Mouse (Mus musculus) cortical plate, adult 2 months (tissue): ENCODE results near the gene 2310039H08Rik. TPM values are rescaled to one million over a fixed set of nuclear protein-coding genes. Genes with fewer than 3 reads are reported as not detected.

Source experiments
- H3K27ac ChIP-seq: fragments of 200-500 bp; 2 replicates; pipeline ENCODE4 v1.5.1; 2012; ENCODE audit warnings: low read length, control low read depth, inconsistent platforms; ENCODE audit not compliant: insufficient read depth
- H3K4me1 ChIP-seq: fragments of 200-500 bp; 2 replicates; pipeline ENCODE4 v1.6.1; 2011; ENCODE audit warnings: low read length; ENCODE audit not compliant: control insufficient read depth, insufficient read depth
- H3K4me3 ChIP-seq: fragments of 200-500 bp; 2 replicates; pipeline ENCODE4 v1.5.1; 2011; ENCODE audit warnings: mild to moderate bottlenecking, low read length, control low read depth; ENCODE audit not compliant: insufficient read depth
- CTCF ChIP-seq: fragments of 200-500 bp; IDR thresholded peaks from 2 replicates; pipeline ENCODE4 v1.5.1; 2011; ENCODE audit warnings: mild to moderate bottlenecking, control low read depth, low read length; ENCODE audit not compliant: insufficient read depth; ENCODE audit errors: extremely low read depth
- POLR2A ChIP-seq: fragments of 200-500 bp; IDR thresholded peaks from 2 replicates; pipeline ENCODE4 v1.6.1; 2011; ENCODE audit warnings: mild to moderate bottlenecking, low read length, control low read depth; ENCODE audit not compliant: insufficient read depth; ENCODE audit errors: extremely low read depth
- polyA plus RNA-seq: library from polyadenylated mRNA; depleted of rRNA; stranded (reverse); fragments of >200 nt; gene quantifications from 2 replicates; pipeline ENCODE4 v1.2.3, GENCODE M21; 2012

The 2310039H08Rik gene
- polyA plus RNA-seq, 1 experiment = 18.6 TPM

DNA sequence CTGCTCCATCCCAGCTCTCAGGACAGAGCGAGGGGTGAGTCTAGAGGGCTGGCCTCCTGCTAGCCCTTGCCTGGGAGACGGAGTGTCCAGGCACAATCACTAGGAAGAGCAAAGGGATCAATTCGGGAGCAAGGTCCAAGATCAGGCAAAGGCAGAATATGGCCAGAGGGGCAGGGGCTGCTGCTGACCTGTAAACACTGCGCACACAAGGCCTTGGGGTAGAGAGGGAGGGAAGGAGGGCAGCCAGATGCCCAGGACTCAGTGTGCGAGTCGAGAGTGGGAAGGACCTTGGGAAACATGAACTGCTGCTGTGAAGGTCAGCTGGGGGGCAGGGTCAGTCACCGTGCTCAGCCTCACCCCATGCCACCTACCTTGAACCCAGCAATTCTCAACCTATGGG lies 37.1 kb upstream of the 2310039H08Rik start:
- TF ChIP-seq CTCF (no peak), POLR2A (no peak)
- Histone ChIP-seq H3K4me1 (no peaks in the 10 kb centered on the region), H3K4me3 (no peak overlapping the region), H3K27ac (no peak overlapping the region)

DNA sequence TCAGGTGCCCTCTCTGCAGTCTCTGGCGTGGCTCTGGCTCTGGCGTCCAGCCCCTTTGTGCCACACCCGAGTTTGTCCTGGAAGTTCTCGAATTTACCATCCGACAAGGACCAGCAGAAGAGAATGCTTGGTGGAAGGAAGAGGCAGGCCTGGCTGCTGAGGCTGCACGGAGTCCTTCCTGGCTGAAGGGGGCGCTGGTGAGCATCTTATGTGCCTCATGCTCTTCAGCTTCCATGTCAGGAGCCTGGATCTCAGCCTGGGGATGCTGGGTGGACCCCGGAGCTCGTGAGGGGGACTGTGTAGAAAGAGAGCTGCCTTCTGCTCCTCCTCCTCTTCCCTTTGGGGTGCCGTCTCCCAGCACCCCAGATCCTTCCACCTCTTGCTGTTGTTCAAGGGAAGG lies 36.3 kb upstream of the 2310039H08Rik start:
- Histone ChIP-seq H3K4me3 (no peak overlapping the region), H3K4me1 (no peaks in the 10 kb centered on the region), H3K27ac (no peak overlapping the region)
- TF ChIP-seq POLR2A (no peak), CTCF (peak; percentile 42)

- Histone ChIP-seq H3K4me3 (no peak overlapping the region), H3K4me1 (no peaks in the 10 kb centered on the region), H3K27ac (no peak overlapping the region)
- no peak for TF ChIP-seq POLR2A
- TF ChIP-seq CTCF = no peak
Observed at GRCm38 (mm10) chr17:46741305-46741704, 31.1 kb upstream of the 2310039H08Rik start.

DNA sequence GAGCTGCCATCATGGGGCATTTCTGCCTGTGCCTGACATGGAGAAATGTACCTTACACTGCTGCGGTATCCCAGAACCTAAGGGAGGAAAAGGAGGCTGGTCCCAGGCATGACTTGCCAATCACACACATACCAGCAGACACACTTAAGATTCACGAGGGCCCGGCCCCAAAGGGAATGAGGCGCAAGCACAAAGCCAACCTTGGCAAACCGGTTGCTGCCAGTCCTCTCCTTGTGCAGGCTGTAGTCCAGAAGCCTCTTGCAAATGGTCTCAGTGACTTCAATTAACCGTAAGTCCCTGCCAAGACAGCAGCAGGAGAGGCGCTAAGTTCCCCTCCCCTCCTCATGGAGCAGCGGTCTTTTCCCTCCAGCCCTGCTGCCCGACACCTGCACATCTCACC lies 29.4 kb upstream of the 2310039H08Rik start:
- TF ChIP-seq POLR2A (no peak), CTCF (no peak)
- no peak overlapping the region for H3K27ac ChIP-seq
- no peaks in the 10 kb centered on the region for H3K4me1 ChIP-seq
- H3K4me3 ChIP-seq = no peak overlapping the region

DNA sequence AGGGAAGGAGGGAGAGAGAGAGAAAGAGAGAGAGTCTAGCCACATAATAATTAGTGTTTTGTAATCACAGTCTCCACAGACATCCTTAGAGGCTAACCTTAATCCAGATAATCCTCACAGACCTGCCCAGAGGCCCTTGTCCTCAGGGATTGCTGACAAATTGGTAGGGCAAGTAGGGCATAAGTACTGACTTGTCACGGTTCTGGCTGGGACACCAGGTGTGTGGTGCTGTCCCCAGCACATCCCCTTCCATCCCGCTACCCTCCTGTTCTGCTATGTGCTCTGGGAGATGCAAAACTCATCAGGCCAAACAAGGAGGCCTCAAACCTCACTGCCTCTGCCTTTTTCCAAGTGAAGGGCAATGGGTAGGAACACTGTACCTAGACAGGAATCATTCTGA lies 26.9 kb upstream of the 2310039H08Rik start:
- Histone ChIP-seq H3K27ac (no peak overlapping the region), H3K4me1 (no peaks in the 10 kb centered on the region), H3K4me3 (no peak overlapping the region)
- no peak for TF ChIP-seq POLR2A
- no peak for TF ChIP-seq CTCF

DNA sequence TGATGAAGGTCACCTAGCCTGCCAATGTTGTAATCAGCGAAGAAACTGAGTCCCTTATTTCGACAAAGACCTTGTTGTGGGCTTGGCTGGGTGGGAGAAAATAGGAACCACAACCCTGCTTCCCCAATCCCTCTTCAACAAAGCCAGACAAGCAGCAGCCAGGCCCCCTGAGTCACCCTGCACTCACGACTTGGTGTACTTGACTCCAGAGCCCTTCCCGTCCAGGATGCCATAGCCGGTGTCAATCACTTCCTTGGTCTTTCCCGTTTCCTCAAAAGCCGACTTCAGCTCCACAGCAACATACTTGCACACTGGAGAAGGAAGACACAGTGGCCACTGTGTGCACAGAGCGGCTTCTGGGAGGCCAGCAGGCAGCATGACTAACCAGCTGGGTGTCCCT lies 25.2 kb upstream of the 2310039H08Rik start:
- TF ChIP-seq CTCF (no peak), POLR2A (no peak)
- no peak overlapping the region for H3K4me3 ChIP-seq
- H3K4me1 ChIP-seq = peaks cover 3% of the 10 kb centered on the region; the same call in 1 of the 2 replicates
- H3K27ac ChIP-seq = no peak overlapping the region

- Histone ChIP-seq H3K4me3 (no peak overlapping the region), H3K4me1 (peaks cover 3% of the 10 kb centered on the region; the same call in 1 of the 2 replicates), H3K27ac (no peak overlapping the region)
- TF ChIP-seq CTCF = no peak
- TF ChIP-seq POLR2A = no peak
Observed at GRCm38 (mm10) chr17:46747806-46748205, 24.6 kb upstream of the 2310039H08Rik start.

DNA sequence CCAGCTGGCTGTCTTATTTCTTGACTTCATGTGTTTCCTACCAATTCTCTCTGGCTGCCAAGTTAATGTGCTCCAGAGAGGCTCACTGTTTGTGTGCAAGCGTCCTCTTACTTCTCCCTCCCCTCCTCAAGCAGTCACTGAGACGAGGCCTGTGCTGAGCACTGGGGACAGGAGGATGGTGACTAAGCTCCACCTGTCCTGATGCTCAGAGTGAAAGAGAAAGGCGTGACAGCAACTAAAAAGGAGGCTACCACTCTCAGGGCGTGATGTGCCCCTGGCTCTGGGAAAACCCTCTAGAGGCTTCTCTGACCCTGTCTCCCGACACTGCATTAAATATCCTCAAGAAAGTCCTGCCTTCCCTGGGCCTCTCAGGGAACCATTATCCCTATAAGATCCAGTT lies 23.2 kb upstream of the 2310039H08Rik start:
- Histone ChIP-seq H3K4me1 (peaks cover 3% of the 10 kb centered on the region; the same call in 1 of the 2 replicates), H3K4me3 (no peak overlapping the region), H3K27ac (no peak overlapping the region)
- no peak for TF ChIP-seq CTCF
- TF ChIP-seq POLR2A = no peak

DNA sequence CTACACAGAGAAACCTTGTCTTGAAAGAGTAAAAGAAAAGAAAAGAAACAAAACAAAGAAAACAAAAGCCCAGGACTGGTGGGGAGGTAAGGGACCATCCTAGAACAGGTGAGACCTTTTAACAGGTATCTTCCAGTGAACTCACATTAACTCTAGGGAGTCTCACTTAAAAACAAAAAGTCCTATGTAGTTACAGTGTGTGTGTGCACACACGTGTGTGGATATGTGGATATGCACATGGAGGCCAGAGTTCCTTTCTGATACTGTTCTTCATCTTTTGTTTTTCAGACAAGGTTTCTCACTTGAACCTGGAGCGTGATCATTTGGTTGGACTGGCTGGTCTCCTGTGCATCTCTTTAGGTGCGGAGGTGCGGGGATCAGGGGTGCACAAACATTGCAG lies 21.9 kb upstream of the 2310039H08Rik start:
- Histone ChIP-seq H3K27ac (no peak overlapping the region), H3K4me1 (peaks cover 3% of the 10 kb centered on the region; the same call in 1 of the 2 replicates), H3K4me3 (peak overlapping the region; percentile 88; the same call in 1 of the 2 replicates)
- TF ChIP-seq POLR2A = no peak
- TF ChIP-seq CTCF = no peak

GRCm38 (mm10) chr17:46751056-46751793 lies 21.2 kb upstream of the 2310039H08Rik start:
- Histone ChIP-seq H3K27ac (no peak overlapping the region), H3K4me1 (peaks cover 3% of the 10 kb centered on the region; the same call in 1 of the 2 replicates), H3K4me3 (peak overlapping the region; percentile 88)
- TF ChIP-seq POLR2A (no peak), CTCF (no peak)
